Mouse (Mus musculus) heart, embryonic 12.5 days (tissue): ENCODE results near the gene Arntl. TPM values are rescaled to one million over a fixed set of nuclear protein-coding genes. Genes with fewer than 3 reads are reported as not detected.

ENCODE experiments used
- ATAC-seq: fragments of 200-750 bp; cut with Nextera tagmentation; 2 replicates; pipeline ENCODE4 v1.8.0; 2017; ENCODE audit warnings: moderate TSS enrichment, moderate library complexity; ENCODE audit not compliant: insufficient number of reproducible peaks, low FRiP score
- H3K27ac ChIP-seq: fragments of 300-500 bp; sonication (generic); 2 replicates; pipeline ENCODE4 v1.5.1; 2016; ENCODE audit warnings: mild to moderate bottlenecking, moderate library complexity; ENCODE audit not compliant: poor library complexity, severe bottlenecking
- H3K27me3 ChIP-seq: fragments of 300-500 bp; sonication (generic); replicated peaks from 2 replicates; pipeline ENCODE4 v1.6.1; 2016; ENCODE audit warnings: mild to moderate bottlenecking, moderate library complexity
- H3K36me3 ChIP-seq: fragments of 300-500 bp; sonication (generic); 2 replicates; pipeline ENCODE4 v1.6.1; 2016; ENCODE audit warnings: mild to moderate bottlenecking, moderate library complexity
- H3K4me1 ChIP-seq: fragments of 300-500 bp; sonication (generic); replicated peaks from 2 replicates; pipeline ENCODE4 v1.6.1; 2016; ENCODE audit warnings: mild to moderate bottlenecking
- H3K4me2 ChIP-seq: fragments of 300-500 bp; sonication (generic); 2 replicates; pipeline ENCODE4 v1.6.1; 2016; ENCODE audit warnings: mild to moderate bottlenecking, moderate library complexity
- H3K4me3 ChIP-seq: fragments of 300-500 bp; sonication (generic); 2 replicates; pipeline ENCODE4 v1.5.1; 2016; ENCODE audit warnings: mild to moderate bottlenecking
- H3K9ac ChIP-seq: fragments of 300-500 bp; sonication (generic); 2 replicates; pipeline ENCODE4 v1.6.1; 2016; ENCODE audit warnings: mild to moderate bottlenecking, moderate library complexity
- H3K9me3 ChIP-seq: fragments of 300-500 bp; sonication (generic); replicated peaks from 2 replicates; pipeline ENCODE4 v1.6.1; 2016; ENCODE audit warnings: mild to moderate bottlenecking, moderate library complexity
- WGBS: fragments of 180-500 bp; shearing (Covaris S2); methylation state at CpG from one replicate; pipeline ENCODE4 v1.1.7; 2016; 5-methylcytosine and 5-hydroxymethylcytosine counted together
- polyA plus RNA-seq: library from polyadenylated mRNA; unstranded; fragments of >200 nt; fragmentation: Nextera tagmentation; extraction: Ambion mirVana; gene quantifications from 2 replicates; pipeline ENCODE4 v1.2.1, GENCODE M21; 2016

Gene Arntl
- polyA plus RNA-seq, result 6.8 and 8.5 TPM in 2 replicates

- peak within 1 kb of the TSS; percentile 72 for H3K27ac ChIP-seq
- peaks cover 9% of the 10 kb centered on the region; the same call in 1 of the 2 replicates for H3K4me1 ChIP-seq
- H3K9ac ChIP-seq, result peak within 1 kb of the TSS; percentile 74
- no peaks in the 10 kb centered on the region for H3K36me3 ChIP-seq
- under 1% methylated on average over 52 of the region's 52 CpGs for WGBS
- peak within 1 kb of the TSS; percentile 91 for H3K4me2 ChIP-seq
- ATAC-seq, result peak; percentile 98
- H3K27me3 ChIP-seq, result peaks cover 64% of the 10 kb centered on the region
- peak within 1 kb of the TSS; percentile 78 for H3K4me3 ChIP-seq
- no peaks in the 10 kb centered on the region for H3K9me3 ChIP-seq
Observed at GRCm38 (mm10) chr7:113206644-113207470, at the start of gene Arntl. Gene Arntl, plus strand, starts transcription at chr7:113207465.

GRCm38 (mm10) chr7:113161077-113161698 is 46.1 kb upstream of the Arntl start:
- no peaks in the 10 kb centered on the region for H3K4me1 ChIP-seq
- 84% methylated on average over 8 of the region's 8 CpGs for WGBS
- no peak overlapping the region for H3K9ac ChIP-seq
- no peak overlapping the region for H3K27ac ChIP-seq
- no peak for ATAC-seq
- no peaks in the 10 kb centered on the region for H3K9me3 ChIP-seq
- 0 out of 2 replicates have a peak, but pooled peaks cover 3% of the 10 kb centered on the region for H3K27me3 ChIP-seq
- H3K4me3 ChIP-seq, result no peak overlapping the region
- no peak overlapping the region for H3K4me2 ChIP-seq
- H3K36me3 ChIP-seq, result no peaks in the 10 kb centered on the region

- 54% methylated on average over 4 of the region's 4 CpGs for WGBS
- Histone ChIP-seq H3K27me3 (no peaks in the 10 kb centered on the region), H3K4me1 (0 out of 2 replicates have a peak, but pooled peaks cover 3% of the 10 kb centered on the region), H3K4me3 (no peak overlapping the region), H3K36me3 (no peaks in the 10 kb centered on the region), H3K9me3 (no peaks in the 10 kb centered on the region), H3K27ac (no peak overlapping the region), H3K9ac (no peak overlapping the region), H3K4me2 (no peak overlapping the region)
- ATAC-seq, result peak; percentile 61; the same call in 1 of the 2 replicates
Observed at GRCm38 (mm10) chr7:113164719-113165118, 42.5 kb upstream of the Arntl start.

GRCm38 (mm10) chr7:113167092-113167491 is 40.2 kb upstream of the Arntl start:
- peak; percentile 36; the same call in 1 of the 2 replicates for ATAC-seq
- no peaks in the 10 kb centered on the region for H3K36me3 ChIP-seq
- H3K4me3 ChIP-seq, result no peak overlapping the region
- no peak overlapping the region for H3K9ac ChIP-seq
- peak overlapping the region; percentile 41 for H3K4me2 ChIP-seq
- no peak overlapping the region for H3K27ac ChIP-seq
- no peaks in the 10 kb centered on the region for H3K9me3 ChIP-seq
- 40% methylated on average over 8 of the region's 8 CpGs for WGBS
- H3K4me1 ChIP-seq, result 0 out of 2 replicates have a peak, but pooled peaks cover 3% of the 10 kb centered on the region
- no peaks in the 10 kb centered on the region for H3K27me3 ChIP-seq

DNA sequence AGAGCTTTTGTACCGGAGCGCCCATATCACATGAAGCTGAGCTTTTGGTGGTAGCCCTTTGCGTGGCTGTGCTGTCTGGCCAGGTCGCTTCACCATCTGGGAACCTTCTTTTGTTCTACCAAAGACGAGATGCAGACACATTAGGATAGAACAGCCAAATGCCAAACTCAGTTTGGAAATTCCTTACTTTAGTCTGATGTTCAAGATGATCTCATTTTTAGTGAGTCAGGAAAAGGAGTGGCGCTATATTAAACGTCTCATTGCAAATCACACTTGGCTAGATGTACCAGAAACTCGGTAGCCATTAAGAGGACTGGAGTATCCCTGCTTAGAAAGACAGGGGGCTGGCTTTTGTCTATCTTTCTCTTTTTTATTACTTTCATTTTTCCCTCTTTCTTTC is 38.7 kb upstream of the Arntl start:
- Histone ChIP-seq H3K36me3 (no peaks in the 10 kb centered on the region), H3K4me2 (no peak overlapping the region), H3K4me1 (0 out of 2 replicates have a peak, but pooled peaks cover 3% of the 10 kb centered on the region), H3K9me3 (no peaks in the 10 kb centered on the region), H3K4me3 (no peak overlapping the region), H3K27me3 (no peaks in the 10 kb centered on the region), H3K27ac (no peak overlapping the region), H3K9ac (no peak overlapping the region)
- 75% methylated on average over 8 of the region's 8 CpGs for WGBS
- ATAC-seq, result no peak

- no peak for ATAC-seq
- Histone ChIP-seq H3K27me3 (no peaks in the 10 kb centered on the region), H3K27ac (no peak overlapping the region), H3K9ac (no peak overlapping the region), H3K4me1 (no peaks in the 10 kb centered on the region), H3K9me3 (no peaks in the 10 kb centered on the region), H3K4me3 (no peak overlapping the region), H3K4me2 (no peak overlapping the region), H3K36me3 (no peaks in the 10 kb centered on the region)
- 61% methylated on average over 2 of the region's 2 CpGs for WGBS
Observed at GRCm38 (mm10) chr7:113172425-113172824, 34.8 kb upstream of the Arntl start.

DNA sequence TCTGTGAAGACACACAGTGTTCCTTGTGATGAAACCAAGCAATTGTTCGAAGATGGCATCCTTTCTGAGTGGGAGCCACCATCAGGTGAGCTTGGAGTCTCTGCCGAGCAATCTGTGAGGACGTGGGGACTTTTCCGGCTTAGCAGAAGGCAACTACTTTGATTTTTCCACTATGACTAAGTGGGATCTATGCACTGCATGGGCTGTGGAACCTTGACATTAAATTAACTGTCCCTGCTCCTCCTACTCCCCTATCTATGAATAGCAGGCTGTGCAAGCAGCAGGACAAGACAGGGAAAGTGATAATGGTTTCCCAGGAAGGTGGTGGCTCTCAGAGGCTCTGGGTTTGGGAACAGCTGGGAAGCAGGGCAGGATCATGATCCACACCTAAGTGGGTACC is 31.8 kb upstream of the Arntl start:
- Histone ChIP-seq H3K27me3 (no peaks in the 10 kb centered on the region), H3K4me1 (no peaks in the 10 kb centered on the region)

GRCm38 (mm10) chr7:113178073-113178472 is 29.2 kb upstream of the Arntl start:
- no peak overlapping the region for H3K9ac ChIP-seq
- H3K36me3 ChIP-seq, result no peaks in the 10 kb centered on the region
- H3K4me1 ChIP-seq, result no peaks in the 10 kb centered on the region
- no peaks in the 10 kb centered on the region for H3K27me3 ChIP-seq
- H3K4me2 ChIP-seq, result no peak overlapping the region
- WGBS, result 84% methylated on average over 6 of the region's 6 CpGs
- no peak overlapping the region for H3K4me3 ChIP-seq
- H3K27ac ChIP-seq, result no peak overlapping the region
- H3K9me3 ChIP-seq, result no peaks in the 10 kb centered on the region
- ATAC-seq, result no peak

More for the DNA sequence above, 31.8 kb upstream of the Arntl start:
- no peak overlapping the region for H3K4me3 ChIP-seq
- no peak overlapping the region for H3K4me2 ChIP-seq
- H3K9ac ChIP-seq, result no peak overlapping the region
- no peaks in the 10 kb centered on the region for H3K9me3 ChIP-seq
- no peak overlapping the region for H3K27ac ChIP-seq
- 75% methylated on average over 4 of the region's 4 CpGs for WGBS
- ATAC-seq, result no peak
- no peaks in the 10 kb centered on the region for H3K36me3 ChIP-seq

DNA sequence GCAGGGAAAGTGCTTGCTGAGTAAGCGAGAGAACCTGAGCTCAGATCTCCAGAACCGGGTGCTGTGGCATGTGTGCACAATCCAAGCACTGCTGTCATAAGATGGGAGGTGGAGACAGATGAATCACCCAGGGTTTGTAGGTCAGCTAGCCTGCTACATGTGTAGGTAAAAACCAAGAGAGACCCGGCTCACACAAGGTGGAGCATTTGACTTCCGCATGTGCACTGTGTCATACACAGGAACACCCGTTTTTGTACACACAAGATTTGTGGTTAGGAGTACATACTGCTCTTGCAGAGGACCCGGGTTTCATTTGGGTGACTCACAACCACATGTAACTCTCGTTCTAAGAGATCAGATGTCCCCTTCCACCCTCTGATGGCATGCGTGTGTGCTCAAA is 23.5 kb upstream of the Arntl start:
- Histone ChIP-seq H3K9me3 (no peaks in the 10 kb centered on the region), H3K9ac (no peak overlapping the region), H3K4me1 (peaks cover 9% of the 10 kb centered on the region), H3K4me2 (no peak overlapping the region), H3K4me3 (no peak overlapping the region), H3K27ac (no peak overlapping the region), H3K36me3 (no peaks in the 10 kb centered on the region), H3K27me3 (no peaks in the 10 kb centered on the region)
- WGBS, result 79% methylated on average over 8 of the region's 8 CpGs
- ATAC-seq, result no peak

DNA sequence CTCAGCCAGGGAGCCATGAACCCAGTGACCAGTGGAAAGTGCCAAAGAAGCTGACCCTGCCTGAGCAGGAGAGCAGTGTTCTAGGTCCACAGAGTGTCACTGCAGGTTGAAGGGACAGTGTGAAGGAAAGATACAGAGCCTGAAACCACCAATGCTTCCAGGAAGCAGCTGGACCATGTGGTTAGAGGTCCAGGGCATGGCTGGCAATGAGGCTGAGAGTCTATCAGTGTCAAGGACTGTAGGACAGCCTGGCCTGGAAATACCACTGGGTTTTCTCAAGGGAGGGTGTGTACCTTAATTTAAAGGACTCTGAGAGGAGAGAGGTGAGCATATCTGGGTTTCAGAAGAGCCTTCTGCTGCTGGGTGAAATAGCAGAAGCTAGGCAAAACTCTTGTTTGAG is 22.2 kb upstream of the Arntl start:
- H3K27me3 ChIP-seq, result no peaks in the 10 kb centered on the region
- no peak overlapping the region for H3K9ac ChIP-seq
- no peaks in the 10 kb centered on the region for H3K36me3 ChIP-seq
- peaks cover 9% of the 10 kb centered on the region for H3K4me1 ChIP-seq
- no peak for ATAC-seq
- H3K9me3 ChIP-seq, result no peaks in the 10 kb centered on the region
- H3K4me3 ChIP-seq, result no peak overlapping the region
- no peak overlapping the region for H3K27ac ChIP-seq
- H3K4me2 ChIP-seq, result no peak overlapping the region

DNA sequence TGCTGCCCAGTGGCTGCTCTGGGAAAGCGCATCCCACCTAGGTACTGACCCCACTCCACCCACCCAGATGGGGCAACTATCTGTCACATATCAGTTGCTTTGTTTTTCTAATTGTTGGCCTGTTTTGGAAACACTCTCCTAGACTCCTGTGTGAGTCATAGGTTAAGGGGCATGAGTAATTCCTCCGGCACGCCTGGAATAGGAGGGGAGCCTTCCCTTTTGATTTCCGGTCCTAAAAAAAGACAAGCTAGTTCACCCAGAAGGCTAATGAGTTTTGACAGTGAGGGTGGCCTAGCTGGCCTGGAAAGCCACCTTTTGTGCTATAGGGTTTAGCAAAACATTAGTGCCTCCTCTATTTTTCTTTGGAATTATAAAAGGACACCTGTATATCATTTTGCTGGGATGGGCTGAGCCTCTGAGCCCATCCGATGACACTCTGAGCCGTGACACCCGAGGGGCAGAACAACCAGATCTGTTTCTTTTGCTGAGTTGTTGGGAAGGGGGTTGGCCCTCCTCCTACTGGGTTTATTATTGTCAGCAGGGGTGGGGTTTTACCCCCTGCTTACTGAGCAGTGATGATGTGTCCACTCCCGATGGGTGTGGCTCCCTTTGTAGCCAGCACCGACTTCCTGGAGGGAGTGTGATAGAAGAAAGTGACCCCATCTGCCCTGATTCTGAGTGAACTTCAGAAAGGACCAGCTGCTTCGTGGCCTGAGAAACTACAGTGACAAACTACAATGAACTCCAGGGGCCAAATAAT is 21.0 kb upstream of the Arntl start:
- H3K4me1 ChIP-seq, result peaks cover 9% of the 10 kb centered on the region
- whole genome bisulfite sequencing, result 46% methylated on average over 10 of the region's 10 CpGs
- no peaks in the 10 kb centered on the region for H3K27me3 ChIP-seq
- H3K9ac ChIP-seq, result no peak overlapping the region
- no peak overlapping the region for H3K4me3 ChIP-seq
- H3K27ac ChIP-seq, result no peak overlapping the region
- ATAC-seq, result no peak
- H3K4me2 ChIP-seq, result no peak overlapping the region
- H3K36me3 ChIP-seq, result no peaks in the 10 kb centered on the region
- peaks cover 8% of the 10 kb centered on the region for H3K9me3 ChIP-seq
